Mouse (Mus musculus) duodenum, adult 2 months (tissue): ENCODE measurements around the gene Gadd45gip1. TPM values are rescaled to one million over a fixed set of nuclear protein-coding genes. Genes with fewer than 3 reads are reported as not detected.

ENCODE experiments used
- polyA plus RNA-seq: library from polyadenylated mRNA; depleted of rRNA; stranded (reverse); fragments of >200 nt; gene quantifications from 2 replicates; pipeline ENCODE4 v1.2.3, GENCODE M21; 2012; ENCODE audit warnings: low replicate concordance; rRNA removed

Gadd45gip1 gene
- 45.9 and 171 TPM in 2 replicates for polyA plus RNA-seq

GRCm38 (mm10) chr8:84831490-84831889 lies at the start of gene Gadd45gip1:
TSS of gene Gadd45gip1 (plus strand) at chr8:84831522.

GRCm38 (mm10) chr8:84799999-84800831 lies 31.1 kb upstream of the Gadd45gip1 start, which contains the start of gene Nfix:
TSS of gene Nfix (minus strand) at chr8:84800344.

GRCm38 (mm10) chr8:84822723-84823122 lies 8.6 kb upstream of the Gadd45gip1 start, which contains the start of gene Dand5:
TSS of gene Dand5 (minus strand) at chr8:84822823.

GRCm38 (mm10) chr8:84840248-84840999 lies 9.1 kb downstream of the Gadd45gip1 start, which contains the start of gene Rad23a:
TSS of gene Rad23a (minus strand) at chr8:84840665.

GRCm38 (mm10) chr8:84846722-84847572 lies 15.6 kb downstream of the Gadd45gip1 start, which contains the start of gene Calr:
TSS of gene Calr (minus strand) at chr8:84846934.

GRCm38 (mm10) chr8:84856864-84857441 lies 25.6 kb downstream of the Gadd45gip1 start, which contains the start of gene Farsa:
TSS of gene Farsa (plus strand) at chr8:84856989.

GRCm38 (mm10) chr8:84871376-84872308 lies 40.3 kb downstream of the Gadd45gip1 start, which contains the start of gene Syce2:
TSS of gene Syce2 (plus strand) at chr8:84872111.

Other genes starting within 250 kb of the Gadd45gip1 start
- gene Ier2, start 168.7 kb upstream of the Gadd45gip1 start, polyA plus RNA-seq: 43.2 and 55.4 TPM in 2 replicates
- 66.4 and 90.1 TPM in 2 replicates for gene Trmt1, start 145.2 kb upstream of the Gadd45gip1 start, polyA plus RNA-seq
- gene Nacc1, start 143.7 kb upstream of the Gadd45gip1 start, polyA plus RNA-seq: 74.5 and 89.2 TPM in 2 replicates
- gene Lyl1, start 130.1 kb upstream of the Gadd45gip1 start, polyA plus RNA-seq: 5.6 and 5.9 TPM in 2 replicates
- gene G430095P16Rik, start 108.5 kb upstream of the Gadd45gip1 start, polyA plus RNA-seq: 0.17 and 0.39 TPM in 2 replicates
- gene Nfix, start 31.2 kb upstream of the Gadd45gip1 start, polyA plus RNA-seq: 21.9 and 35.0 TPM in 2 replicates
- gene Dand5, start 8.7 kb upstream of the Gadd45gip1 start, polyA plus RNA-seq: 2.0 and 2.1 TPM in 2 replicates
- 56.0 and 74.1 TPM in 2 replicates for gene Rad23a, start 9.1 kb downstream of the Gadd45gip1 start, polyA plus RNA-seq
- gene Calr, start 15.4 kb downstream of the Gadd45gip1 start, polyA plus RNA-seq: 101 and 112 TPM in 2 replicates
- gene Farsa, start 25.5 kb downstream of the Gadd45gip1 start, polyA plus RNA-seq: 28.8 and 32.6 TPM in 2 replicates
- 0.37 and 0.95 TPM in 2 replicates for gene Syce2, start 40.6 kb downstream of the Gadd45gip1 start, polyA plus RNA-seq
- 105 and 276 TPM in 2 replicates for gene Gcdh, start 62.4 kb downstream of the Gadd45gip1 start, polyA plus RNA-seq
- 0.46 and 0.56 TPM in 2 replicates for gene Klf1, start 70.4 kb downstream of the Gadd45gip1 start, polyA plus RNA-seq
- gene Dnase2a, start 77.0 kb downstream of the Gadd45gip1 start, polyA plus RNA-seq: 4.7 and 4.8 TPM in 2 replicates
- gene Mast1, start 105.8 kb downstream of the Gadd45gip1 start, polyA plus RNA-seq: 0.50 and 0.84 TPM in 2 replicates
- gene Rtbdn, start 115.5 kb downstream of the Gadd45gip1 start, polyA plus RNA-seq: 0.12 and 0.13 TPM in 2 replicates
- gene Gm49661, start 137.9 kb downstream of the Gadd45gip1 start, polyA plus RNA-seq: 0.79 TPM in 1 of 2 replicates, not detected in the other
- gene Prdx2, start 138.1 kb downstream of the Gadd45gip1 start, polyA plus RNA-seq: 72.5 and 105 TPM in 2 replicates
- gene Rnaseh2a, start 138.2 kb downstream of the Gadd45gip1 start, polyA plus RNA-seq: 22.7 and 28.7 TPM in 2 replicates
- 133 and 294 TPM in 2 replicates for gene Junb, start 147.2 kb downstream of the Gadd45gip1 start, polyA plus RNA-seq
- 46.1 and 61.0 TPM in 2 replicates for gene Hook2, start 159.1 kb downstream of the Gadd45gip1 start, polyA plus RNA-seq
- not detected in 2 replicates for gene Best2, start 183.0 kb downstream of the Gadd45gip1 start, polyA plus RNA-seq
- 72.4 and 89.7 TPM in 2 replicates for gene Asna1, start 193.8 kb downstream of the Gadd45gip1 start, polyA plus RNA-seq
- 54.2 and 119 TPM in 2 replicates for gene Trir, start 195.3 kb downstream of the Gadd45gip1 start, polyA plus RNA-seq
- gene Tnpo2, start 205.4 kb downstream of the Gadd45gip1 start, polyA plus RNA-seq: 17.4 and 29.4 TPM in 2 replicates
- gene Fbxw9, start 228.5 kb downstream of the Gadd45gip1 start, polyA plus RNA-seq: 69.0 and 116 TPM in 2 replicates
- gene Gm5741, start 236.5 kb downstream of the Gadd45gip1 start, polyA plus RNA-seq: 1.2 TPM in 1 of 2 replicates, not detected in the other
- gene Dhps, start 240.2 kb downstream of the Gadd45gip1 start, polyA plus RNA-seq: 46.2 and 54.2 TPM in 2 replicates
- 74.0 and 95.6 TPM in 2 replicates for gene Wdr83os, start 249.2 kb downstream of the Gadd45gip1 start, polyA plus RNA-seq
- 18.6 and 23.1 TPM in 2 replicates for gene Wdr83, start 249.8 kb downstream of the Gadd45gip1 start, polyA plus RNA-seq